Mouse (Mus musculus): ENCODE measurements around the gene Tomm40l.
"Not testable (repeated sequence)": the region's sequence is repeated elsewhere in the genome, so short reads cannot be mapped to it uniquely, and the experiment has no call there.

Gene Tomm40l

DNA sequence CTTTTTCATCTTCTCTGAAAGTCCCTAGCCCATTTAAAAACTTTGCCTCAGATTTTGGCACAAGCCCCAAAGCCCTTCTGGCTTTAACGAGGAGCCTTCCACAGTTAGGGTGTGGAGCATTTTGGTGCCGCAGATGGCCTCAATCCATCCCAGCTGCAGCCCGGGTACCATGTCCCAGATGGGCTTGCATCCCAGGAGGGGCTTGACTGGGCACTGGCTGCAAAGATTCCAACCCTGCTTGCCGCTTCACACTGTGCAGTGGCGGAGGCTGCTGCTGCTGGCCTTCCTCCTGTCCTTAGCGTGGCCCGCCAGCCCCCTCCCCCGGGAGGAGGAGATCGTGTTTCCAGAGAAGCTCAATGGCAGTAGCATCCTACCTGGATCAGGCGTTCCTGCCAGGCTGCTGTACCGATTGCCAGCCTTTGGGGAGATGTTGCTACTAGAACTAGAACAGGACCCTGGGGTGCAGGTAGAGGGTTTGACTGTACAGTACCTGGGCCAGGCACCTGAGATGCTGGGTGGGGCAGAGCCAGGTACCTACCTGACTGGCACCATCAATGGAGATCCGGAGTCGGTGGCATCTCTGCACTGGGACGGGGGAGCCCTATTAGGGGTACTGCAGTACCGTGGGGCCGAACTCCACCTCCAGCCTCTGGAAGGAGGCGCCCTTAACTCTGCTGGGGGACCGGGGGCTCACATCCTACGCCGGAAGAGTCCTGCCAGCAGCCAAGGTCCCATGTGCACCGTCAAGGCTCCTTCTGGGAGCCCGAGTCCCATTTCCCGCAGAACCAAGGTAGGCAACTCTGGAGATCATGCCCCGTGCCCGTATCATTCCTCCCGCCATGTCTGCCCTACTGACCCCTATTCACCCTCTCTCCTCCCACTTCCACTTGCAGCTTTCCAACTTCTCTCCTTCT, 28.6 kb upstream of the Tomm40l start, which contains the start of gene Ndufs2:
Gene Ndufs2 (minus strand): TSS at position 709 of the 914 bp plus-strand sequence.
- DNase-seq (ENCODE audit: low read depth), result no peak

DNA sequence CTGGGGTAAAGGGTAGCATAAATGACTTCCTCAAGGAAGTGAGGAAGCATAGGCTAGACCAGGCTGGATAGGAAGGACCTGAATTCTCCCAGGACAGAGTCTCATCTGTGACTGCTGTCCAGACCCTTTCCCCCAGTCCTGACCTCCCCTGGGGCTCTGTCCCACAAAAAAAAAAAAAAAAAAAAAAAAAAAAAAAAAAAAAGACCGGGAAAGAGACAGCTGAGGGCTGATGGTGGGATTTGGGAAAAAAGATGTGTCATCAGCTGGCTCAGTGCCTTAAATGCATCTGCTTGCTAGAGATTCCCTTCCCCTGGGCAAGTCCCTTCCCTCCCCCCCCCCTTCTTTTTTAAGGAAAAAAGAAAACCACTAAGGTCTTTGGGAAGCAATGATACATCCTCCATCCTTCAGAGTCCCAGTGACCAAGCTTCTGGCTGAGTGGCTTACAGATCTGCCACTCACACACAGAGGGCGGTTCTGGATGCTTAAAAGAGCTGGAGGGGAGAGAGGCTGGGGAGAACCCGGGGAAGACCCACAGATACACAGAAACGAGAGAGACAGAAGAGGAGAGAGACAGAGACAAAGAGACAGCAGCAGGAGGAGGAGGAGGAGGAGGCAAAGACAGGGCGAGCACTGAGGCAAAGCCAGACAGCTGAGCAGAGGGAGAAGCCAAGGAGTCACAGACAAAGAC, 27.7 kb upstream of the Tomm40l start, which contains the start of gene Adamts4:
Gene Adamts4 (plus strand): TSS at position 509 of the 688 bp plus-strand sequence.
- no peak for DNase-seq (ENCODE audit: low read depth)

DNA sequence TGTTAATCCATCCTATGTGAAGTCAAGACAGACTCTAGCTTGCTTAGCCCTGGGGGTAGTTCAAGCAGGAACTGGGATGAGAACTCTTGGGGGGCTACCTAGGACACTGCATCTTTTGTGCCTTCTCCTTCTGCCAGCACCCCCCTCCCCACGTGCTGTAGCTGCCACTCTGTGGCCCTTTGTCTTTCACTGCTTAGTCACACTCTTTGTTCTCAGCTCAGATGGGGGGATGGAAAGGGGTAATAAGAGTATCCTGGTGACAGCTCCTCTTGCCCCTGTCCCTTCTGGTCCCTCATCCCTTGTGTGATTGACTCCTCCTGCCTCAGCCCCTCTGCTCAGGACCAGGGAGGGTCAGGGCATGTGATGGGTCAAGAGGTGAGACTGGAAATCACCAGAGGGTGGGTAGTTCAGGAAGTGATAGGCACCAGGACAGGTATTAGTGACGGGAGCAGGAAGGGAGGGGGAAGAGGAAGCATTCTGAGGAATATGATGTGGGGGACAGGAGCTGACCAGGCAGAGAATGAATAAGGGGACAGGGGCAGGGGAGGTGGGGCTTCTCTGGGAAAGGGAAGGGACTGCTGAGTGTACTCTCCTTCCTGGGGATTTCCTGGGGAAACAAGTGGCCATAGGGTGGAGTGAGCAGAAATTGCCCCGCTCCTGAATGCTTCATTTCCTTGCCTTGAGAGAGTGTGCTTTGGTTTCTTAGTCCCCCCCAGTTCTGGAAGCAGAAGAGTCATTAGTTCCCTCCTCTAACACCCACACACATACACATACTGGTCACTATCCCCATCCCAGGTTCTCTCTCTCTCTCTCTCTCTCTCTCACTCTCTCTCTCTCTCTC, 26.3 kb upstream of the Tomm40l start:
- DNase-seq (ENCODE audit: low read depth), result no peak

DNA sequence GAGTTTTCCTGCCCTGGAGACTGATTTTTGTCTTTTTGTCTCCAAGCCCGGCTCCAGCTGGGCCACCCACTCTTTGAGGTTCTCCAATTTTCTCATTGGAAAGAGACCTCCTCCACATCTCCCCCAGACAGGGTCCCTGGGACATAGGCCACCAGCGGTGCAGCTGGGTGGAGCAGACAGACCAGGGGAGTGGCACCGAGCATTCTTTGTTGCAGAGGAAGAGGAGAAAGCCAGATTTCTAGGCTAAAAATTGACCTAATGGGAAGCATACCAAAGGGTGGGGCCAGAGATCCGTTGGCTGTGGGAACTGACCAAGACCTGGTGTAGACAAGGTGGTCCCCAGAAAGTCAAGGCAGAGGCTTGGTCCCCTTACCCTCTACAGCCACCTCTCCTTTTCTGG, 25.6 kb upstream of the Tomm40l start:
- no peak for DNase-seq (ENCODE audit: low read depth)

DNA sequence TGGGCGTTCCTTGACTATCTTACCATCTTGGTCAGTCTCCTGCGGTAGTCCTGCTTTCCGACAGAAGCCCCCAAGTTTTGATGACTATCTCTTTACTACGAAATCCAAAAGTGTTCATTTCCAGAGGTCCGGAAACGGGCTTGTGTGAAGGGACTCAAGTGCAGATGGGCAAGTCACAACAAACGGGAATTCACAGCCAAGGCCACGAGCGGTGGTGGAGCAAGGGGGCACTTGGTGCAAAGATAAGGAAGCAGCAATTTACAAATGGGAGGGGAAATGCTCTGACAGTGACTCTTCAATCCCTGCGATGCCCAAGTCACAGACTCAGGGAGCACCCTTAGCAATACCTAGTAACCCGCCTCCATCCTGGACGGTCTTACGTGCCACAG, 25.1 kb upstream of the Tomm40l start:
- no peak for DNase-seq (ENCODE audit: low read depth)

DNA sequence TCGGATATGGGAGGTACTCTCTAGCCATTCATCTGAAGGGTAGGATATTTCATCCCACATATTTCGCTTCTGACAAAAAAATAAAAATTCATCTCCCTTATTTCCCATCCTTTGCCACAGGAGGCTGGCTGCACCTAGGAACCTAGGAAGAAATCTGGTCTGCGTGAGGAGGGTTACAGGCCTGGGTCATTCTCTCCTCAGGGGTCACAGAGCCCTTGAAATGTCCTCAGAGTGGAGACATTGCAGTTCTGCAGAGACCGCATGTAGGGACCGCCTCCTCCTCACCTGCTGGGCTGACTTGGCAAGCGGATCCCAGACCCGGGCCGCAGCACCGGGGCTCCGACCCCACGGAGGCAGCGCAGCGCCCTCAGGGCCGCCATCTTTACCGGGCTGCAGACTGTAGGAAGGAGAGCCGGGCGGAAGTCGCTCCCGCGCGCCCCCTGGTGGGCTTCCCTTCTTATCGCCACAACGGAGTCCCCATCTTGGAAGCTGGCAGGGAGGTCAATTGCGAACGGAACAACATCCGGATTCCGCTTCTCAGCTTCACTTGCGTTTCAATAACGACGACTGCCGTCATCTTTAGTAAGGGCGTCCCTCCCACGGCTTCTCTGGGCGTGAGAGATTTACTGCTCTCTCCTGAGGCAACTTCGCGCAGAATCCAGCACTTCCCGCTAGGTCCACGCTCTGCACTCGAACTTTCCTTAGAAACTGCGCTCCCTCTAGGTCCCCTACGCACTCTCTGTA, 24.6 kb upstream of the Tomm40l start:
- peak; percentile 98 for DNase-seq (ENCODE audit: low read depth)

DNA sequence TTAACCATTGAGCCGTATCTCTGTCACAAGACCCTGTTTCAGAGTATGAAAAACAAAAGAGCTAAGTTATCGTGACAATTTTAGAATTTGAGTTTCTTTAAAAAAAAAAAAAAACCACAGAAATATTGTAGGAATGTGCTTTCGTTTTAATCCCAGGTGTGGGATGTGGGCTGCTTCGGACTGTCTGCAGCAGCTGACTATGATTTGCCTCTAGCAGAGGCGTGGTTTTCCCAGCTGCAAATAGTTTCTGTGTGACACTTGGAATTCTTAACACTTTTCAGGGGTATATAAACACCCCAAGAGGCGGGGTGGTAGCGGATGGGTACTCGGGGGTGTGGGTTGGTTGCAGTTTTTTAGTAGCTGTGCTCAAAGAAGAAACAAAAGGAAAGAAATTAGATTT, 23.0 kb upstream of the Tomm40l start:
- DNase-seq (ENCODE audit: low read depth), result no peak

DNA sequence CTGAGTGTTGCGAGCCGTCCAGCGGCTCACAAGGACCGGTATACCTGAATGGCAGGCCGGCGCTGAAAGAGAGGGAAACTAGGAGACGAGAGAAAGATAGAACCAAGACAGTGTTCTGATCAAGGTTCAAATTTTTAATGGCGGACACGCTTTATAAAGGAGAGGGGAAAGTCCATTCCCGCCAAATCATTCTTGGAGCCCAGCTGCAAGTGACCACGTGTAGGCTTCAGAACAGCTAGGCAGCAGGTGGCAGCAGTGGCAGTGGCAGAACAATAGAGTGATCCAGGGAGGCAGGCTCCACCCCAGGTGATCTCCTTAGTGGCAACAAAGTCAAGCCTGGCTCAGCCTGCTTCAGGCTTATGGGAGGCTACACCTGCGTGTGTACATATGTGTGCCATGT, 19.6 kb upstream of the Tomm40l start:
- DNase-seq (ENCODE audit: low read depth), result not testable (repeated sequence)

DNA sequence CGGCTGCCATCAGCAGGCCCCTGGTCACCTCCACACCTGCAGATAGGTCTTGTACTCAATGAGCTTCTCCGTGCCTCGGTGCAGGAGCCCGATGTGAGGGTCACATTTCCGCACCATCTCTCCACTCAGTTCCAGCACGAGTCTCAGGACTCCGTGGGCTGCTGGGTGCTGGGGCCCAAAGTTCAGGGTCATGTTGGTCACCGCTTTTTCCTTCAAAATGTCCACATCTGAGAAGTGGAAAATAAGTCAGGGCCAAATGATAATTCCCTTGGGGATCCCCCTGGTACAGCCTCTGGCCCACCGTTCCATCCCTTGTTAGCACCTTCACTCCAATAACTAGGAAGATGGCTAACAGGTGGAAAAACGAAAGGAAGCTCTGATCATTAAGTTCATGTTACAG, 18.6 kb upstream of the Tomm40l start:
- DNase-seq (ENCODE audit: low read depth), result no peak

DNA sequence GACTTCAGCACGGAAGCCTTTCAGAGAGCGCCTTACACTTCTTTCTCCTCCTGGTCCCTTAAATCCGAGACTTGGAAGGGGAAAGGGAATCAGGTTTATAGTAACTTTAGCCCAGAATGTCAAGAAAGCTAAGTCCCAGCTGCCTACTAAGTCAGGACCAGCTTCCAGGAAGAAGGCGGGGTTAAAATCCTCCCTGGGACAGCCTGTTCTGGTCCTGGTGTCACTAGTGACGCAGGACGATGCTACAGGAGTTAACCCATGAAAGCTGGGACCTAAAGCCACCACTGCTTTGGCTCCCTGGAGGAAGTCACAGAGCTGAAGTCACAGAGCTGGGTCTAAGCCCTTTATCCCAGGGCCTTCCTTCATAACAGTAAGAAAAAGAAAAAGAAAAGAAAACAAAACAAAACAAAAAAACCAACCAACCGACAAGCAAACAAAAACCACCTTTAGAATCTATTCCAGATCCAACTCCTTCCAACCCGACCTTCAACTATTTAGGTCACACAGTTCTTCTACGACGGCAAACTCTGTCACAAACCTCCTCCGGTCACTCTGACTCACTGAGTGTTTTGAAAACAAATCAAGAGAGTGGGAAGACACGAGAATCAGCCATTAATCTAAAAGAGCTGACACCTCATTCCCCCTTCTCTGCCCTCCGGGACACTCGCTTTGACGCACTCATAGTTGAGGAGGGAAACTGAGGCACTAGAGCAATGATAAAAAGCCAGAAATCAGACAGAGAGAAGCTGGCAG, 17.9 kb upstream of the Tomm40l start:
- no peak for DNase-seq (ENCODE audit: low read depth)

DNA sequence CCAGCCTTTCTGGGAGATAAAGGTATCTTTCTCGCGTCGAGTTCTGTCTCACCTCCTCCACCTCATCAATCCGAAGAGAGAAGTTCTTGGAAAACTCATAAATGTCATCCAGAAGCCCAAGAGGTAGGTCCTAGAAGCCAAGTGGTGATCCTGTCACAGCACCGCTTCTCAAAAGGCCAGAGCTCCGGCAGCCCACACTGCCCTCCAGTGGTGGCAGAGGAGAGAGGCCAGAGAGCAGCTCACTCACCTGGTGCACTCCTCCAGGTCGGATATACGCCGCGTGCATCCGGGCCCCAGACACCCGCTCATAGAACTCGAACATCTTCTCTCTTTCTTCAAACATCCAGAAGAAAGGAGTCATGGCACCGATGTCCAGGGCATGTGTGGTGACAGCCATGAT, 16.1 kb upstream of the Tomm40l start:
- peak; percentile 76 for DNase-seq (ENCODE audit: low read depth)

DNA sequence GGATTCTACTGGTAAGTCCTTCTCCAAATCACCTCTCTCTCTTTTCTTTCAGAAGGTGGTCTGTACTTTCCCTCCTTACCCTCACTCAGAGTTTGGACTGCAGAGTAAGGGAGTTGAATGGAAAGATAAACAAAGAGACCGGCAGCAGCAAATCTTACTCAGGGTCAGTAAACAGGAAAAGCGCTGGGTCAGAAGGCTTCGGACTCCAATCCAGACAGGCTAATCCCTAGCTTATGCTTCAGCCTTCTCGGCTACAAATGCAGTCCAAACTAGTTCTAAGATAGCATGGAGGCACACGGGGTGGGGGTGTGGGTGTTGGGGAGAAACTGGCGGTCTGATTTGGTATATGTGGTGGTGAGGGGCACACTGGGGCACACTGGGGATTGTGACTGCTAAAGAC, 15.1 kb upstream of the Tomm40l start:
- no peak for DNase-seq (ENCODE audit: low read depth)

DNA sequence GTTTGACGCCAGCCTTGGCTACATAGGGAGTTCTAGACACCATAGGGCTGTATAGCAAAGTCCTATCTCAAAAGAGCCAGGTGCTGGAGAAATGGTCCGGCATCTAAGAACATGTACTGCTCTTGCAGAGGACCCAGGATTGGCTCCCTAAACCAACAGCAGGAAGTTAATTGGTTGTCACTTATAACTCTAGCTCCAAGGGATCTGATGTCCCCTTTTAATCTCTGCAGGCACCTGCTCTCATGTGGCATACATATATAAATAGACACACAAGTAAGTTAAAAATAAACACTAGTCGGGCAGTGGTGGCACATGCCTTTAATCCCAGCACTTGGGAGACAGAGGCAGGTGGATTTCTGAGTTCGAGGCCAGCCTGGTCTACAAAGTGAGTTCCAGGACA, 13.5 kb upstream of the Tomm40l start:
- no peak for DNase-seq (ENCODE audit: low read depth)

DNA sequence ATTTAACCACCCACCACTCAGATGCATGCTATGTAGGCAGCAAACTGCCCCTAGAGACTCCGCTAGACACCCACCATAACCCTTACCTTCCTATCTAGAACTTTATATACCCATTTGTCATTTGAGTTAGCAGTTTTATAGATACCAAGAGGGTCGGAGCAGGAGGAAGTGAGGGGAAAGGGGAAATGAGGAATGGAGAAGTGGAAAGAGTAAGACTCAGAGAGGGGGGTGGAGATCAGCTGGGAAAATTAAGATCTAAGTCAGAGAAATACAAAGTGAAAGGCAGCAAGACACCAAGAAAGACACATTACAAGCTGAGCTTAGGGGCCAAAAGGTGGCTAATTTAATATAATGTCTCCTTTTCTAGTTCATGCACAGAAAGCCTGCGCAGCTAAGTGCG, 12.2 kb upstream of the Tomm40l start:
- DNase-seq (ENCODE audit: low read depth), result no peak

DNA sequence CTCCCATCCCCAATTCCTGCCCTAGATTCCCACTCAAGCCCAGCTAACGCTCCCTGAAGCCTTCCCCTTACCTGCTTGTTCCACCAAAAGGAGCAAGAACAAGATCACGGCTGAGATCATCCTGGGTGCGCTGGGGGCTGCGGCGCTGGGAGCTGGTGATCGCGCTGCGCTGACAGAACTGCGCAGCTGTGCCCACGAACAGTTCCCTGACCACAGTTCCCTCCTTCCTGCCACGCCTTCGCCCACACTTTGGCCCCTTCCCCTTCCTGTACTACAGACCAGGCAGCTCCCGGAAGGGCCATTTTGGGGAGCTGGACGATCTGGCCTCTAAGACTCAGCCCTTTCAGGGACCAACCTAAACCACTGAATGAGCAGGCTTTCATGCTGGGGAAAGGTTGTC, 11.8 kb upstream of the Tomm40l start, which contains the start of gene Fcer1g:
Gene Fcer1g (minus strand): TSS at position 240 of the 400 bp plus-strand sequence.
- no peak for DNase-seq (ENCODE audit: low read depth)

DNA sequence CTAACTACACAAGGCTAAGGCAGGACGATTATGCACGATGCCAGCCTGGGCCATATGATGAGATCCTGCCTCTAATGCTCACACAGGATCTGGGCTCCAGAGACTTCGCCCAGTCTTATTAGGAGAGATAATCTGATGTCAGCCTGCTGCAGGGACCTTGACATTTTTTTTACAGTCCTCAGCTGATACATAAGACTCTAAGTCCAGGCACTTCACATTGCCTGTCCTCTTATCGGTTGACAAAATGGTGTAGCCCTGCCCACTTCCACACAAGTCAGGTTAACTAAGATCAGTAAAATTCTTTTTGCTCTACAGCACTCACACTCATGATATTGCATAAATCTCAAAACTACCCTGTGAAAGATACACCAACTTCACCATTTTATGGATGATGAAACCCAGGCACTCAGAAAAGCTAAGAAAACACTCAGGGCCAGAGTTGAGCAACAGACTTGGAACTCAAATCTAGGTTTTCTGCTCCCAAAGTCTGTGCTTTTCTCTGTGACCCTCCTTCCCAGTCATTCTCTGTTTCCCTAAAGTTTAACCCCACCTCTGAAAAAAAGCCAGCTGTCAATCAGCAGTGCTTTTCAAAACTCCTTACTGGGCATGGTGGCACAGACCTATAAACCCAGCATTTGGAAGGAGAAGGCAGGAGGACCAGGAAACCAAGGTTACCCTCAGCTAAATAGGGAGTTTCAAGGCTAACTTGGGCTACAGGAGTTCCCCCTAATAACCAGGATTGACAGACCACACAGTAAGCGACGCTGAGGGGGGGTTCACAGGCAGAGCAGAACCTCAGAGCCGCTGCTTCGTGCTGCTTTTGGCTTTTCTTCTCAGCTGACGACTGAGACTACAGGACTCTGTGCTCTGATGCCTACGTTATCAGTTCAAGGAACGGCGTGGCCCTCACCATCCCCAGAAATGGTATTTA, 10.8 kb upstream of the Tomm40l start:
- DNase-seq (ENCODE audit: low read depth), result no peak

DNA sequence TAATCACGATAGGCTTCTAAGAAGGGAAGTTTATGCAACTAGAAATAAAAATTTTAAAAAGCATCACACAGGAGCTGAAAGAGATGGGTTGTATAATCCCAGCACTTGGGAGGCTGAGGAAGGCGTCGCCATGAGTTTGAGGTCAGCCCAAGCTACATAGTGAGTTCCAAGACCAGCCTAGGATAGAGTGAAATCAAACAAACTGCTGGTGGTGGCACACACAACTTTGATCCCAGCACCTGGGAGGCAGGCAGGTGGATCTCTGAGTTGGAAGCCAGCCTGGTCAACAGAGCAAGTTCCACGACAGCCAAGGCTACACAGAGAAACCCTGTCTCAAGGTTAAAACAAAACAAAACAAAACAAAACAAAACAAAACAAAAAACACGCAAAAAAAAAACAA, 10.0 kb upstream of the Tomm40l start:
- no peak for DNase-seq (ENCODE audit: low read depth)

DNA sequence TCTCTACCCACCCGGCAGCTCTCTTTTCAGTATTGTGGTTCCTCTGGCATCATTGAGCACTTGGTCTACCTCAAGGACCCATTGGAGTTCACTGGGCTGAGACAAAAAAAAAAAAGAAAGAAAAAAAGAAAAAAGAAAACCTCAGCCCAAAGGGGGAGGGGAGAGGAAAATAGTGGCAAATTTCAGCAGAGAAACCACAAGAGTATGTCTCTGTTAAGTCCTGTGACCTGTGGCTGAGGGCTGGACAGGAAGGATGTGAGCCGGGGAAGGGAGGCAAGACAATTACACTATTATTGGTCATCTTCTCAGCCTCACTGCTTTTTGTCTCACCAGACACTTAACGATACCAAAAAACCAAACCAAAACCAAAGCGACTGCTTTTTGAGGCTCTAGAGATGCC, 9.5 kb upstream of the Tomm40l start:
- DNase-seq (ENCODE audit: low read depth), result peak; percentile 18

DNA sequence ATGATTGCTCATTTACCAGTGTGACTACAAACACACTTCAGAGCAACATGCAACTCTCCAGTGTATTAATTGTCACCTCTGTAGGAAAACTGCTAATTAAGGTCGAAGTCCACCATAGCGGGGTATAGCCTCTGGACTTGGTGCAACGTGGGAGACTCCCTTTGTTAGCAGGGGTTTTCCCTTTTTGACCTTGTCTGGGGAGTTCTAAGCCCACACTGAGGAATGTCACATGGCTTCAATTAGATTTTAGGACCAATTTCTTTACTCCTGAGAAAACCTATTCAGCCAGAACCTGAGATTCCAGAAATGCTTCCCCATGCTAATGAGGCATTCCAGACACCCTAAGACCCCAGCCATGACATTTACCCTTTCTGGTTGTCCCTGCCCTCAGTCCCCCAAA, 7.9 kb upstream of the Tomm40l start:
- no peak for DNase-seq (ENCODE audit: low read depth)

DNA sequence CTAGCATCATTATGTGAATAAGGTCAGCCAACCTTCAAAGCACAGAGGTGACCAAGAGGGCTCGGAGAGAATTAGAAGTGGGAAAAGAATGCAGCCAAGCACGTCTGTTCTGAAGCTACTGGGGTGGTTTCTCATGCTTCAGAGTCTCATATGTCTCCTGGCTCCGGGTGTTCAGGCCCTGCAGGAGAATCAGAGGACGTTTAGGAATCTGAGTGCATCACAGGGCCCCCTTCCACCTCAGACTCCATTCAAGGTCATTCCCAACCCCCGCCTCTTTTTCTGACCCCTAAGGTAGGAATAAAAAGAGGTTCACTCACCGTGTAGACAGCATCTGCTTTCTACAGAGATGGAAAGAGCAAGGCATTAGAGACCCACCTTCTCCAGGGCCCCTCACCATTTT, 7.4 kb upstream of the Tomm40l start:
- no peak for DNase-seq (ENCODE audit: low read depth)
